Mouse (Mus musculus): Measurements from ENCODE around the gene Plscr2. TPM values are rescaled to one million over a fixed set of nuclear protein-coding genes. Genes with fewer than 3 reads are reported as not detected.

The Plscr2 gene
- polyA plus RNA-seq, 1 experiment = 0.98 TPM

GRCm38 (mm10) chr9:92265719-92266118 lies 9.7 kb upstream of the Plscr2 start:
- WGBS = 56% methylated on average over 4 of the region's 4 CpGs
- DNase-seq (ENCODE audit: low read depth in 1 of 2, low spot score in 2 of 2) = no peak

GRCm38 (mm10) chr9:92266558-92267171 lies 8.7 kb upstream of the Plscr2 start:
- 92% methylated on average over 8 of the region's 8 CpGs for WGBS
- Histone ChIP-seq H3K27me3 (ENCODE audit: control insufficient read depth, insufficient read depth, low read length) (no peaks in the 10 kb centered on the region), H3K36me3 (ENCODE audit: control insufficient read depth, insufficient read depth, low read length) (no peaks in the 10 kb centered on the region; the same call in 1 of the 2 replicates), H3K27ac (ENCODE audit: insufficient read depth, low read length) (no peak overlapping the region), H3K4me3 (ENCODE audit: extremely low read depth, insufficient read depth, insufficient read length) (no peak overlapping the region), H3K4me1 (ENCODE audit: control insufficient read depth, insufficient read depth, insufficient read length) (peaks cover 6% of the 10 kb centered on the region)
- TF ChIP-seq POLR2A (IDR thresholded peaks at IDR 0.05; ENCODE audit: low read depth, low read length) (no peak), CTCF (IDR thresholded peaks at IDR 0.05; ENCODE audit: extremely low read depth, insufficient read depth, insufficient read length, insufficient replicate concordance) (no peak)
- DNase-seq (ENCODE audit: low read depth in 1 of 2, low spot score in 2 of 2) = no peak

More at GRCm38 (mm10) chr9:92265719-92266118, 9.7 kb upstream of the Plscr2 start:
- H3K27me3 ChIP-seq (ENCODE audit: control insufficient read depth, insufficient read depth, low read length) = no peaks in the 10 kb centered on the region
- no peak for TF ChIP-seq POLR2A (IDR thresholded peaks at IDR 0.05; ENCODE audit: low read depth, low read length)
- no peak for TF ChIP-seq CTCF (IDR thresholded peaks at IDR 0.05; ENCODE audit: extremely low read depth, insufficient read depth, insufficient read length, insufficient replicate concordance)
- peak overlapping the region; percentile 13; the same call in 1 of the 2 replicates for H3K4me3 ChIP-seq (ENCODE audit: extremely low read depth, insufficient read depth, insufficient read length)
- 0 out of 2 replicates have a peak overlapping the region, but pooled peaks have one; percentile 28 for H3K27ac ChIP-seq (ENCODE audit: insufficient read depth, low read length)
- H3K36me3 ChIP-seq (ENCODE audit: control insufficient read depth, insufficient read depth, low read length) = no peaks in the 10 kb centered on the region; the same call in 1 of the 2 replicates
- peaks cover 6% of the 10 kb centered on the region for H3K4me1 ChIP-seq (ENCODE audit: control insufficient read depth, insufficient read depth, insufficient read length)

- 90% methylated on average over 1 of the region's 1 CpGs for WGBS
- TF ChIP-seq POLR2A (IDR thresholded peaks at IDR 0.05; ENCODE audit: low read depth, low read length) = no peak
- no peak for TF ChIP-seq CTCF (IDR thresholded peaks at IDR 0.05; ENCODE audit: extremely low read depth, insufficient read depth, insufficient read length, insufficient replicate concordance)
- H3K4me1 ChIP-seq (ENCODE audit: control insufficient read depth, insufficient read depth, insufficient read length) = peaks cover 6% of the 10 kb centered on the region
- no peak overlapping the region for H3K4me3 ChIP-seq (ENCODE audit: extremely low read depth, insufficient read depth, insufficient read length)
- no peaks in the 10 kb centered on the region for H3K36me3 ChIP-seq (ENCODE audit: control insufficient read depth, insufficient read depth, low read length)
- no peaks in the 10 kb centered on the region for H3K27me3 ChIP-seq (ENCODE audit: control insufficient read depth, insufficient read depth, low read length)
- DNase-seq (ENCODE audit: low read depth in 1 of 2, low spot score in 2 of 2) = no peak
- H3K27ac ChIP-seq (ENCODE audit: insufficient read depth, low read length) = no peak overlapping the region
These were observed 7.7 kb upstream of the Plscr2 start for GRCm38 (mm10) chr9:92267732-92268131.

- H3K27ac ChIP-seq (ENCODE audit: insufficient read depth, low read length) = no peak overlapping the region
- no peaks in the 10 kb centered on the region for H3K27me3 ChIP-seq (ENCODE audit: control insufficient read depth, insufficient read depth, low read length)
- 68% methylated on average over 5 of the region's 5 CpGs for WGBS
- no peak overlapping the region for H3K4me3 ChIP-seq (ENCODE audit: extremely low read depth, insufficient read depth, insufficient read length)
- H3K4me1 ChIP-seq (ENCODE audit: control insufficient read depth, insufficient read depth, insufficient read length) = peaks cover 6% of the 10 kb centered on the region
- TF ChIP-seq CTCF (IDR thresholded peaks at IDR 0.05; ENCODE audit: extremely low read depth, insufficient read depth, insufficient read length, insufficient replicate concordance) = no peak
- no peak for TF ChIP-seq POLR2A (IDR thresholded peaks at IDR 0.05; ENCODE audit: low read depth, low read length)
- DNase-seq (ENCODE audit: low read depth in 1 of 2, low spot score in 2 of 2) = no peak
- H3K36me3 ChIP-seq (ENCODE audit: control insufficient read depth, insufficient read depth, low read length) = no peaks in the 10 kb centered on the region
These were observed 5.5 kb upstream of the Plscr2 start for GRCm38 (mm10) chr9:92269829-92270404.

- no peak for DNase-seq (ENCODE audit: low read depth in 1 of 2, low spot score in 2 of 2)
These were observed 4.5 kb upstream of the Plscr2 start for GRCm38 (mm10) chr9:92270927-92271326.

GRCm38 (mm10) chr9:92272650-92273049 lies 2.8 kb upstream of the Plscr2 start:
- Histone ChIP-seq H3K4me3 (ENCODE audit: extremely low read depth, insufficient read depth, insufficient read length) (no peak overlapping the region), H3K27ac (ENCODE audit: insufficient read depth, low read length) (no peak overlapping the region), H3K27me3 (ENCODE audit: control insufficient read depth, insufficient read depth, low read length) (no peaks in the 10 kb centered on the region), H3K4me1 (ENCODE audit: control insufficient read depth, insufficient read depth, insufficient read length) (no peaks in the 10 kb centered on the region; the same call in 1 of the 2 replicates), H3K36me3 (ENCODE audit: control insufficient read depth, insufficient read depth, low read length) (no peaks in the 10 kb centered on the region)
- no peak for TF ChIP-seq CTCF (IDR thresholded peaks at IDR 0.05; ENCODE audit: extremely low read depth, insufficient read depth, insufficient read length, insufficient replicate concordance)
- no peak for TF ChIP-seq POLR2A (IDR thresholded peaks at IDR 0.05; ENCODE audit: low read depth, low read length)
- no peak for DNase-seq (ENCODE audit: low read depth in 1 of 2, low spot score in 2 of 2)
- WGBS = 90% methylated on average over 4 of the region's 4 CpGs

More at GRCm38 (mm10) chr9:92270927-92271326, 4.5 kb upstream of the Plscr2 start:
- Histone ChIP-seq H3K4me3 (ENCODE audit: extremely low read depth, insufficient read depth, insufficient read length) (no peak overlapping the region), H3K4me1 (ENCODE audit: control insufficient read depth, insufficient read depth, insufficient read length) (peaks cover 2% of the 10 kb centered on the region; the same call in 1 of the 2 replicates), H3K27me3 (ENCODE audit: control insufficient read depth, insufficient read depth, low read length) (no peaks in the 10 kb centered on the region), H3K36me3 (ENCODE audit: control insufficient read depth, insufficient read depth, low read length) (no peaks in the 10 kb centered on the region), H3K27ac (ENCODE audit: insufficient read depth, low read length) (no peak overlapping the region)
- WGBS = 79% methylated on average over 4 of the region's 4 CpGs
- TF ChIP-seq CTCF (IDR thresholded peaks at IDR 0.05; ENCODE audit: extremely low read depth, insufficient read depth, insufficient read length, insufficient replicate concordance) (no peak), POLR2A (IDR thresholded peaks at IDR 0.05; ENCODE audit: low read depth, low read length) (no peak)

- no peak overlapping the region for H3K4me3 ChIP-seq (ENCODE audit: extremely low read depth, insufficient read depth, insufficient read length)
- no peak for TF ChIP-seq POLR2A (IDR thresholded peaks at IDR 0.05; ENCODE audit: low read depth, low read length)
- no peak for TF ChIP-seq CTCF (IDR thresholded peaks at IDR 0.05; ENCODE audit: extremely low read depth, insufficient read depth, insufficient read length, insufficient replicate concordance)
- no peaks in the 10 kb centered on the region; the same call in 1 of the 2 replicates for H3K4me1 ChIP-seq (ENCODE audit: control insufficient read depth, insufficient read depth, insufficient read length)
- no peak overlapping the region for H3K27ac ChIP-seq (ENCODE audit: insufficient read depth, low read length)
- no peak for DNase-seq (ENCODE audit: low read depth in 1 of 2, low spot score in 2 of 2)
- WGBS = 90% methylated on average over 2 of the region's 2 CpGs
- H3K36me3 ChIP-seq (ENCODE audit: control insufficient read depth, insufficient read depth, low read length) = no peaks in the 10 kb centered on the region
- no peaks in the 10 kb centered on the region for H3K27me3 ChIP-seq (ENCODE audit: control insufficient read depth, insufficient read depth, low read length)
These were observed 2.1 kb upstream of the Plscr2 start for GRCm38 (mm10) chr9:92273271-92273670.

All from spleen, adult 2 months (tissue).